In the genomic region with DNA sequence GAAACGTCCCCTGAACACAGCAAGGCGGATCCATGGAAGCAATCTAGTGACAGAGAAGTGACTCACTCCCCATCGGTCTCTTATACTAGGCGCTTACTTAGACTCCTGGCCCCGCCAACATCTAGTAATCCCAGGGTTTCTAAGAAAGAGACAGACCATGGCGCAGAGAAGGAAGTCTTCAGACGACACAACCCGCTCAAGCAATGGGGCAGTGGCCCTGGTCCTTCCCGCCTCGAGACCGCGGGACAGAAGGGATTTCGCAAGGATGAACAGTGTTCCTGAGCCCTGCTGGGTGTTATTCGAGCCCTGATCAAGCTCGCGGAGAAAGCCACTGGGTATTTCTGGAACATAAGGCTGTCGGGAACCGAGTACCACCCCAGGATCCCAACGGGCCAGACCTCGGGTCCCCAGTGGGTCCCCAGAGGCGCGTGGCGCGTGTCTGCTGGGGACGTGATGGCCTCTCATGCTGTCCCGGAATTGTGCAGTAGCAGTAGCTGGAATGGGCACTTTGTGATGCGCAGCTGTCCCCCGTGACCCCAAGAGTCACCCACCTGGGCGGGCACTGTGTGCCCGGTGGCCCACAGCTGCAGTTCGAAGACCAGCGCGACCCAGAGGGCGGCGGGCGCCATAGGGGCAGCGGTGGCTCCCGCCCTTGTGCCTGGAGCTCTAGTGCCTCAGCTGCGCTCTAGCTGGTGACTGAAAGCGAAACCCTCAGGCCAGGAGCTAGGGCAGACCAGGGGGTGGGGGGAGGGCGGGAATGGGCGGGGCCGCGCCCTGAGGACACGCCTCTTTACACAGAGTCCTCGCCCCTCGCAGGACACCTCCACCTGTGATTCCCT, we compare ENCODE assay signal across 8 mouse cellular contexts. TPM values are rescaled to one million over a fixed set of nuclear protein-coding genes. Genes with fewer than 3 reads are reported as not detected.
A peak's percentile ranks its signal among the peaks of the same experiment; 100 is the strongest.
DNase-seq lines count a peak whose midpoint lies in the region; ATAC-seq and TF ChIP-seq lines count a peak whose summit lies in the region.

A gene (minus strand): TSS at position 698 of the 839 bp plus-strand sequence.

- no peaks in the 10 kb centered on the region for H3K79me2 ChIP-seq in heart, adult 2 months (replicated peaks; ENCODE audit: control insufficient read depth, insufficient read depth, low read length)

- peak within 1 kb of the TSS; percentile 74 for H3K4me3 ChIP-seq in heart, adult 2 months
- H3K4me3 ChIP-seq in lung, embryonic 15.5 days = peak within 1 kb of the TSS; percentile 47

- WGBS in heart, adult 2 months = under 1% methylated on average over 47 of the region's 47 CpGs
- WGBS in lung, embryonic 15.5 days = 1% methylated on average over 47 of the region's 47 CpGs

- peak within 1 kb of the TSS; percentile 83 for H3K4me2 ChIP-seq in lung, embryonic 15.5 days

- 0 out of 2 replicates have a peak, but pooled peaks have one; percentile 27 for TF ChIP-seq EP300 in heart, adult 2 months (IDR thresholded peaks at IDR 0.05; ENCODE audit: insufficient read depth, low read depth, low read length)

- ATAC-seq in lung, embryonic 15.5 days (ENCODE audit: borderline replicate concordance, extremely low read depth, low FRiP score, low TSS enrichment) = peak; percentile 86
- ATAC-seq in neutrophil, adult 5-6 weeks (ENCODE audit: extremely low read depth, insufficient number of reproducible peaks, low FRiP score, poor library complexity, severe bottlenecking) = peak; percentile 80
- no peak for ATAC-seq in erythroid progenitor cell, adult 5-6 weeks (replicated peaks; ENCODE audit: low FRiP score, poor library complexity, severe bottlenecking)

- no peak for TF ChIP-seq CTCF in heart, adult 2 months (IDR thresholded peaks at IDR 0.05)

- no peaks in the 10 kb centered on the region for H3K27me3 ChIP-seq in heart, adult 2 months (ENCODE audit: control insufficient read depth, insufficient read depth, low read length)
- peaks cover 41% of the 10 kb centered on the region for H3K27me3 ChIP-seq in lung, embryonic 15.5 days

- H3K27ac ChIP-seq in heart, adult 2 months = peak within 1 kb of the TSS; percentile 80
- no peak within 1 kb of the TSS for H3K27ac ChIP-seq in lung, embryonic 15.5 days

- DNase-seq in NIH3T3 (ENCODE audit: low read depth) = peak; percentile 80
- peak; percentile 54 for DNase-seq in embryo, embryonic 10.5 days (ENCODE audit: low spot score)
- DNase-seq in heart, adult 2 months = peak; percentile 86
- peak; percentile 57 for DNase-seq in kidney, adult 18-20 months
- DNase-seq in yolk sac, embryonic 10.5 days (ENCODE audit: low spot score) = peak; percentile 37

- peak; percentile 92 for TF ChIP-seq POLR2A in heart, adult 2 months (IDR thresholded peaks at IDR 0.05; ENCODE audit: insufficient read depth, low read depth, low read length)

- H3K36me3 ChIP-seq in heart, adult 2 months (ENCODE audit: control insufficient read depth, insufficient read depth, low read length) = no peaks in the 10 kb centered on the region
- H3K36me3 ChIP-seq in lung, embryonic 15.5 days = no peaks in the 10 kb centered on the region

- H3K9me3 ChIP-seq in lung, embryonic 15.5 days = no peaks in the 10 kb centered on the region

- peak within 1 kb of the TSS; percentile 78 for H3K9ac ChIP-seq in heart, adult 2 months (ENCODE audit: low read depth, low read length)
- H3K9ac ChIP-seq in lung, embryonic 15.5 days = peak within 1 kb of the TSS; percentile 43

- intact Hi-C loops in heart, adult 2 months (cut with DNase I) = loop anchor here (2.0 kb wide), 2 partner anchors 32 to 40 kb away; no protein-coding TSS in a partner anchor

- H3K4me1 ChIP-seq in heart, adult 2 months (ENCODE audit: control insufficient read depth, insufficient read depth, low read length) = peaks cover 10% of the 10 kb centered on the region
- no peaks in the 10 kb centered on the region for H3K4me1 ChIP-seq in lung, embryonic 15.5 days

RNA-seq across cellular contexts. Expression of the gene that starts here (rescaled TPM):
- 1 to 10 TPM; 4.8 to 5.4 TPM for total RNA-seq in heart, adult 2 months (2021)
- 7.6 and 10.9 TPM in 2 replicates for polyA plus RNA-seq in heart, adult 2 months (2012; rRNA removed)
- 4.5 and 5.2 TPM in 2 replicates for polyA plus RNA-seq in lung, embryonic 15.5 days (2015; fragmentation: Nextera tagmentation; extraction: Ambion mirVana)
- 91.5 and 109 TPM in 2 replicates for total RNA-seq in neutrophil, adult 5-6 weeks (2017)
- total RNA-seq in erythroid progenitor cell, adult 5-6 weeks (2015; ENCODE audit: low replicate concordance) = 7.6 and 23.1 TPM in 2 replicates
- total RNA-seq in erythroid progenitor cell, adult 5-6 weeks (2017; ENCODE audit: low replicate concordance) = 6.3 and 8.2 TPM in 2 replicates
